In the genomic region with DNA sequence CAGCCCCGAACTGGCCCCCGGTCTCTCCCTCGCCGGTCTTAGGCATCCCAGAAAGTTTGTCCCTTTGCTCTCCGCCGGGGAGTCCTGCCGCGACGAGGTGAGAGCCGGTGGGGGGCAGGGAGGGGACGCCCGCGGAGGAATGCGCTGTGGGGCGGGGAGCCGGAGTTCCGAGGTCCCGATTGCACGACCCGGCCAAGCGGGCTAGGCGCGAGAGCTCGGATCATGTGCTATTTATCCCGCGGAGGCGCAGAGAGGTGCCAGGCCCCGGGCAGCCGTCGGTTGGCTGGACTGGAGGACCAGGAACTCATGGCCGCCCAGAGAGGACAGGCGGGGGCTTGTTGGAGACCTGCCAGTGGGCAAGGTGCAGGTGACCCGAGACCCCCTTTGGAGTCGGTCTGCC, we compare ENCODE assay signal across 8 mouse cellular contexts. TPM values are rescaled to one million over a fixed set of nuclear protein-coding genes. Genes with fewer than 3 reads are reported as not detected.
DNase-seq lines count a peak whose midpoint lies in the region; ATAC-seq and TF ChIP-seq lines count a peak whose summit lies in the region.

No protein-coding gene starts in this region.

- H3K4me1 ChIP-seq in bone marrow macrophage, adult 2 months (ENCODE audit: control insufficient read depth, insufficient read depth, low read length) = peaks cover 15% of the 10 kb centered on the region
- H3K4me1 ChIP-seq in forebrain, embryonic 11.5 days (replicated peaks; ENCODE audit: control insufficient read depth, insufficient read depth, low read length) = peaks cover 9% of the 10 kb centered on the region; the same call in 1 of the 2 replicates
- H3K4me1 ChIP-seq in heart, embryonic 15.5 days (replicated peaks) = peaks cover 35% of the 10 kb centered on the region
- H3K4me1 ChIP-seq in lung, adult 2 months (ENCODE audit: control insufficient read depth, insufficient read depth, low read length) = peaks cover 7% of the 10 kb centered on the region
- H3K4me1 ChIP-seq in neural tube, embryonic 15.5 days = peaks cover 32% of the 10 kb centered on the region

- no peak for TF ChIP-seq CTCF in bone marrow macrophage, adult 2 months (IDR thresholded peaks at IDR 0.05; ENCODE audit: low read depth, low read length)
- no peak for TF ChIP-seq CTCF in lung, adult 2 months (IDR thresholded peaks at IDR 0.05; ENCODE audit: insufficient read depth, low read length)

- DNase-seq in CD4-positive, CD25-positive, alpha-beta regulatory T cell, adult 2 months (ENCODE audit: low read depth, low spot score) = peak; percentile 70
- DNase-seq in forebrain, embryonic 11.5 days (ENCODE audit: low spot score) = peak; percentile 78
- peak; percentile 87 for DNase-seq in kidney, postnatal 14 days
- peak; percentile 78 for DNase-seq in lung, adult 2 months
- DNase-seq in thymus, adult 18-20 months = peak; percentile 41 to 58

- H3K4me3 ChIP-seq in bone marrow macrophage, adult 2 months (ENCODE audit: insufficient read depth, low read length) = peak overlapping the region; percentile 86
- peak overlapping the region; percentile 91 for H3K4me3 ChIP-seq in forebrain, embryonic 11.5 days (ENCODE audit: low read depth, low read length)
- peak overlapping the region; percentile 91 for H3K4me3 ChIP-seq in heart, embryonic 15.5 days
- H3K4me3 ChIP-seq in lung, adult 2 months (replicated peaks; ENCODE audit: extremely low read depth, low read depth, low read length) = peak overlapping the region; percentile 98
- H3K4me3 ChIP-seq in neural tube, embryonic 15.5 days (replicated peaks) = peak overlapping the region; percentile 93

- H3K27me3 ChIP-seq in forebrain, embryonic 11.5 days (ENCODE audit: control insufficient read depth, insufficient read depth, low read length) = no peaks in the 10 kb centered on the region
- H3K27me3 ChIP-seq in heart, embryonic 15.5 days = no peaks in the 10 kb centered on the region
- H3K27me3 ChIP-seq in neural tube, embryonic 15.5 days (replicated peaks) = no peaks in the 10 kb centered on the region

- H3K27ac ChIP-seq in bone marrow macrophage, adult 2 months (ENCODE audit: insufficient read depth, low read depth, low read length) = peak overlapping the region; percentile 55
- H3K27ac ChIP-seq in forebrain, embryonic 11.5 days (ENCODE audit: low read depth, low read length) = peak overlapping the region; percentile 70
- peak overlapping the region; percentile 96 for H3K27ac ChIP-seq in heart, embryonic 15.5 days
- H3K27ac ChIP-seq in neural tube, embryonic 15.5 days (replicated peaks) = peak overlapping the region; percentile 96

- peak; percentile 32 for ATAC-seq in forebrain, embryonic 11.5 days (replicated peaks; ENCODE audit: low FRiP score)
- peak; percentile 59 for ATAC-seq in heart, embryonic 15.5 days (replicated peaks; ENCODE audit: insufficient number of reproducible peaks, insufficient read depth, low FRiP score, low read depth)
- peak; percentile 16 for ATAC-seq in neural tube, embryonic 15.5 days (ENCODE audit: low FRiP score)

- H3K4me2 ChIP-seq in forebrain, embryonic 11.5 days (ENCODE audit: low read depth, low read length, severe bottlenecking) = peak overlapping the region; percentile 76
- H3K4me2 ChIP-seq in heart, embryonic 15.5 days = peak overlapping the region; percentile 89
- H3K4me2 ChIP-seq in neural tube, embryonic 15.5 days = peak overlapping the region; percentile 89

- H3K9ac ChIP-seq in forebrain, embryonic 11.5 days (ENCODE audit: low read length) = peak overlapping the region; percentile 86
- H3K9ac ChIP-seq in heart, embryonic 15.5 days = peak overlapping the region; percentile 98
- H3K9ac ChIP-seq in neural tube, embryonic 15.5 days (replicated peaks) = peak overlapping the region; percentile 94

- peaks cover 4% of the 10 kb centered on the region; the same call in 1 of the 2 replicates for H3K36me3 ChIP-seq in forebrain, embryonic 11.5 days (ENCODE audit: control insufficient read depth, insufficient read depth, low read length)
- H3K36me3 ChIP-seq in heart, embryonic 15.5 days = peaks cover 25% of the 10 kb centered on the region
- H3K36me3 ChIP-seq in neural tube, embryonic 15.5 days = peaks cover 23% of the 10 kb centered on the region

- TF ChIP-seq POLR2A in bone marrow macrophage, adult 2 months (IDR thresholded peaks at IDR 0.05; ENCODE audit: borderline replicate concordance, low read depth, low read length) = no peak
- TF ChIP-seq POLR2A in lung, adult 2 months (IDR thresholded peaks at IDR 0.05; ENCODE audit: borderline replicate concordance, extremely low read depth, low read depth, low read length) = no peak; the same call in 1 of the 2 replicates

- H3K9me3 ChIP-seq in forebrain, embryonic 11.5 days (ENCODE audit: control insufficient read depth, low read length) = no peaks in the 10 kb centered on the region
- H3K9me3 ChIP-seq in heart, embryonic 15.5 days (replicated peaks) = no peaks in the 10 kb centered on the region
- no peaks in the 10 kb centered on the region for H3K9me3 ChIP-seq in neural tube, embryonic 15.5 days (replicated peaks)

- WGBS in forebrain, embryonic 11.5 days = 1% methylated on average over 34 of the region's 34 CpGs
- WGBS in heart, embryonic 15.5 days = under 1% methylated on average over 34 of the region's 34 CpGs
- WGBS in lung, adult 2 months = 1% methylated on average over 34 of the region's 34 CpGs
- under 1% methylated on average over 34 of the region's 34 CpGs for WGBS in neural tube, embryonic 15.5 days

RNA-seq across cellular contexts. Expression of a gene that starts 0.3 kb away (rescaled TPM):
- polyA plus RNA-seq in bone marrow macrophage, adult 2 months (2012; ENCODE audit: insufficient read depth, insufficient read length, missing spikeins) = 56.2 and 57.9 TPM in 2 replicates
- 6.4 and 6.9 TPM in 2 replicates for polyA plus RNA-seq in forebrain, embryonic 11.5 days (2014; fragmentation: Nextera tagmentation; extraction: Ambion mirVana)
- polyA plus RNA-seq in heart, embryonic 15.5 days (2015; fragmentation: Nextera tagmentation; extraction: Ambion mirVana) = 5.3 and 5.5 TPM in 2 replicates
- 78.2 and 103 TPM in 2 replicates for polyA plus RNA-seq in lung, adult 2 months (2012; rRNA removed)
- polyA plus RNA-seq in neural tube, embryonic 15.5 days (2015; fragmentation: Nextera tagmentation; extraction: Ambion mirVana) = 1.6 and 1.7 TPM in 2 replicates

RNA-seq across cellular contexts. Expression of a gene that starts 0.7 kb away (rescaled TPM):
- polyA plus RNA-seq in bone marrow macrophage, adult 2 months (2012; ENCODE audit: insufficient read depth, insufficient read length, missing spikeins) = 1.7 TPM in 1 of 2 replicates, not detected in the other
- 0.65 and 1.3 TPM in 2 replicates for polyA plus RNA-seq in forebrain, embryonic 11.5 days (2014; fragmentation: Nextera tagmentation; extraction: Ambion mirVana)
- 1.4 and 2.2 TPM in 2 replicates for polyA plus RNA-seq in heart, embryonic 15.5 days (2015; fragmentation: Nextera tagmentation; extraction: Ambion mirVana)
- 1.6 and 2.0 TPM in 2 replicates for polyA plus RNA-seq in lung, adult 2 months (2012; rRNA removed)
- polyA plus RNA-seq in neural tube, embryonic 15.5 days (2015; fragmentation: Nextera tagmentation; extraction: Ambion mirVana) = 1.2 and 1.4 TPM in 2 replicates

RNA-seq across cellular contexts. Expression of a gene that starts 12.7 kb away (rescaled TPM):
- 71.4 and 84.6 TPM in 2 replicates for polyA plus RNA-seq in bone marrow macrophage, adult 2 months (2012; ENCODE audit: insufficient read depth, insufficient read length, missing spikeins)
- 10.8 and 11.4 TPM in 2 replicates for polyA plus RNA-seq in forebrain, embryonic 11.5 days (2014; fragmentation: Nextera tagmentation; extraction: Ambion mirVana)
- polyA plus RNA-seq in heart, embryonic 15.5 days (2015; fragmentation: Nextera tagmentation; extraction: Ambion mirVana) = 11.3 and 16.0 TPM in 2 replicates
- 33.1 and 35.7 TPM in 2 replicates for polyA plus RNA-seq in lung, adult 2 months (2012; rRNA removed)
- 25.6 and 29.0 TPM in 2 replicates for polyA plus RNA-seq in neural tube, embryonic 15.5 days (2015; fragmentation: Nextera tagmentation; extraction: Ambion mirVana)

RNA-seq across cellular contexts. Expression of a gene that starts 31.4 kb away (rescaled TPM):
- 86.8 and 101 TPM in 2 replicates for polyA plus RNA-seq in bone marrow macrophage, adult 2 months (2012; ENCODE audit: insufficient read depth, insufficient read length, missing spikeins)
- polyA plus RNA-seq in forebrain, embryonic 11.5 days (2014; fragmentation: Nextera tagmentation; extraction: Ambion mirVana) = 160 and 167 TPM in 2 replicates
- polyA plus RNA-seq in heart, embryonic 15.5 days (2015; fragmentation: Nextera tagmentation; extraction: Ambion mirVana) = 168 and 186 TPM in 2 replicates
- 24.7 and 39.0 TPM in 2 replicates for polyA plus RNA-seq in lung, adult 2 months (2012; rRNA removed)
- polyA plus RNA-seq in neural tube, embryonic 15.5 days (2015; fragmentation: Nextera tagmentation; extraction: Ambion mirVana) = 159 and 165 TPM in 2 replicates

RNA-seq across cellular contexts. Expression of a gene that starts 43.6 kb away (rescaled TPM):
- polyA plus RNA-seq in bone marrow macrophage, adult 2 months (2012; ENCODE audit: insufficient read depth, insufficient read length, missing spikeins) = 4.7 and 7.4 TPM in 2 replicates
- polyA plus RNA-seq in forebrain, embryonic 11.5 days (2014; fragmentation: Nextera tagmentation; extraction: Ambion mirVana) = 16.6 and 17.4 TPM in 2 replicates
- polyA plus RNA-seq in heart, embryonic 15.5 days (2015; fragmentation: Nextera tagmentation; extraction: Ambion mirVana) = 389 and 492 TPM in 2 replicates
- polyA plus RNA-seq in lung, adult 2 months (2012; rRNA removed) = 19.6 and 97.3 TPM in 2 replicates
- 12.6 and 17.5 TPM in 2 replicates for polyA plus RNA-seq in neural tube, embryonic 15.5 days (2015; fragmentation: Nextera tagmentation; extraction: Ambion mirVana)

Comparison
In these comparisons a context has a peak if more than half of its experiments do, and no peak if none do; other contexts are left out.
1. Peak in every context shown above with its lines: DNase-seq, ATAC-seq, H3K4me3 ChIP-seq and H3K27ac ChIP-seq.